Mouse (Mus musculus) midbrain, embryonic 12.5 days (tissue): Measurements from ENCODE around the gene 3110070M22Rik. TPM values are rescaled to one million over a fixed set of nuclear protein-coding genes. Genes with fewer than 3 reads are reported as not detected.

Experiments used
- ATAC-seq: fragments of 200-750 bp; cut with Nextera tagmentation; 2 replicates; pipeline ENCODE4 v1.8.0; 2017; ENCODE audit warnings: low read depth, moderate TSS enrichment, moderate library complexity; ENCODE audit not compliant: low FRiP score
- H3K27ac ChIP-seq: fragments of 300-500 bp; sonication (generic); replicated peaks from 2 replicates; pipeline ENCODE4 v1.5.1; 2016; ENCODE audit warnings: mild to moderate bottlenecking
- H3K27me3 ChIP-seq: fragments of 300-500 bp; sonication (generic); 2 replicates; pipeline ENCODE4 v1.6.1; 2016; ENCODE audit warnings: mild to moderate bottlenecking
- H3K36me3 ChIP-seq: fragments of 300-500 bp; sonication (generic); 2 replicates; pipeline ENCODE4 v1.6.1; 2016
- H3K4me1 ChIP-seq: fragments of 300-500 bp; sonication (generic); 2 replicates; pipeline ENCODE4 v1.6.1; 2016
- H3K4me2 ChIP-seq: fragments of 300-500 bp; sonication (generic); replicated peaks from 2 replicates; pipeline ENCODE4 v1.6.1; 2016; ENCODE audit warnings: mild to moderate bottlenecking, moderate library complexity
- H3K4me3 ChIP-seq: fragments of 300-500 bp; sonication (generic); 2 replicates; pipeline ENCODE4 v1.5.1; 2016; ENCODE audit warnings: mild to moderate bottlenecking
- H3K9ac ChIP-seq: fragments of 300-500 bp; sonication (generic); replicated peaks from 2 replicates; pipeline ENCODE4 v1.6.1; 2016; ENCODE audit warnings: mild to moderate bottlenecking, moderate library complexity
- H3K9me3 ChIP-seq: fragments of 300-500 bp; sonication (generic); 2 replicates; pipeline ENCODE4 v1.6.1; 2016; ENCODE audit warnings: mild to moderate bottlenecking
- WGBS: fragments of 180-500 bp; shearing (Covaris S2); methylation state at CpG from one replicate; pipeline ENCODE4 v1.1.7; 2016; 5-methylcytosine and 5-hydroxymethylcytosine counted together
- polyA plus RNA-seq: library from polyadenylated mRNA; unstranded; fragments of >200 nt; fragmentation: Nextera tagmentation; extraction: Ambion mirVana; gene quantifications from 2 replicates; pipeline ENCODE4 v1.2.1, GENCODE M21; 2016

Gene 3110070M22Rik
- polyA plus RNA-seq, 1 experiment from 2014 or later: 1.8 TPM

GRCm38 (mm10) chr13:119442244-119442643, 45.9 kb downstream of the 3110070M22Rik start:
- no peak overlapping the region for H3K4me3 ChIP-seq
- no peak overlapping the region for H3K4me2 ChIP-seq
- no peak overlapping the region for H3K9ac ChIP-seq
- no peak for ATAC-seq
- no peak overlapping the region for H3K27ac ChIP-seq
- H3K27me3 ChIP-seq: no peaks in the 10 kb centered on the region
- no peaks in the 10 kb centered on the region for H3K9me3 ChIP-seq
- WGBS: 88% methylated on average over 1 of the region's 1 CpGs
- no peaks in the 10 kb centered on the region for H3K4me1 ChIP-seq
- peaks cover 61% of the 10 kb centered on the region for H3K36me3 ChIP-seq

Other genes starting within 250 kb of the 3110070M22Rik start
- 159 and 186 TPM in 2 replicates for gene Paip1, start 59.8 kb downstream of the 3110070M22Rik start, polyA plus RNA-seq
- 110 and 113 TPM in 2 replicates for gene 4833420G17Rik, start 25.6 kb downstream of the 3110070M22Rik start, polyA plus RNA-seq
- 2.3 and 2.9 TPM in 2 replicates for gene Tmem267, start 344 bp downstream of the 3110070M22Rik start, polyA plus RNA-seq
- 0.04 and 0.31 TPM in 2 replicates for gene Ccl28, start 135.4 kb upstream of the 3110070M22Rik start, polyA plus RNA-seq
- 494 and 501 TPM in 2 replicates for gene Hmgcs1, start 202.0 kb upstream of the 3110070M22Rik start, polyA plus RNA-seq